Mouse (Mus musculus) layer of hippocampus, postnatal 14 days (tissue): ENCODE data around the gene Znrf3. TPM values are rescaled to one million over a fixed set of nuclear protein-coding genes. Genes with fewer than 3 reads are reported as not detected.

Experiments
- DNase-seq, 2 experiments: peaks; one replicate each; pipeline ENCODE4 v3.0.0; 2021 to 2022; ENCODE audit warnings: low spot score in 2 of 2, mixed read lengths in 1 of 2
- total RNA-seq, 2 experiments: library from RNA; stranded (reverse); gene quantifications; 2 replicates each; pipeline ENCODE4 v1.2.3; 2021

The Znrf3 gene
- total RNA-seq, 2 experiments from 2014 or later: 19.9 to 22.3 TPM

GRCm38 (mm10) chr11:5243812-5244748 is 200.6 kb downstream of the Znrf3 start:
- peak; percentile 37 to 44 for DNase-seq

GRCm38 (mm10) chr11:5243208-5243607 is 201.4 kb downstream of the Znrf3 start:
- no peak for DNase-seq

- no peak for DNase-seq
Measured at GRCm38 (mm10) chr11:5242158-5242557, 202.5 kb downstream of the Znrf3 start.

- no peak for DNase-seq
Measured at GRCm38 (mm10) chr11:5239706-5240690, 204.6 kb downstream of the Znrf3 start.

Other genes with a start within 250 kb of the Znrf3 start
- gene Kremen1, start 183.3 kb downstream of the Znrf3 start, total RNA-seq: 10 to 100 TPM; 10.7 to 11.6 TPM
- 10 to 100 TPM; 72.9 to 88.1 TPM for gene Xbp1, start 75.8 kb upstream of the Znrf3 start, total RNA-seq
- 10 to 100 TPM in 1 of 2 experiments, 1 to 10 TPM in 1; 8.8 to 12.1 TPM for gene Ccdc117, start 97.3 kb upstream of the Znrf3 start, total RNA-seq
- gene Ankrd36, start 124.8 kb upstream of the Znrf3 start, total RNA-seq: not detected